ENCODE assay signal across 17 mouse cellular contexts in genomic region chr2:103910601-103911000, GRCm38 (mm10). TPM values are rescaled to one million over a fixed set of nuclear protein-coding genes. Genes with fewer than 3 reads are reported as not detected.
DNase-seq lines count a peak whose midpoint lies in the region; ATAC-seq lines count a peak whose summit lies in the region.
"Had no signal": no experiment of that assay in that cellular context is flagged by ENCODE, and none has a peak within 500 bp of the region (broad histone marks: within the 10 kb centered on the region; RNA-seq: fewer than 3 reads in every experiment).

No protein-coding gene starts in this region.

- DNase-seq in cerebellum, adult 9-10 months = peak; percentile 14
- no peak for DNase-seq in cerebellum, adult 11-12 months
- peak; percentile 16 to 22 for DNase-seq in cerebellum, postnatal 25 days
- peak; percentile 21 for DNase-seq in layer of hippocampus, adult 9-11 months
- no peak for DNase-seq in layer of hippocampus, postnatal 14 days (ENCODE audit: low spot score in 2 of 2)
- peak; percentile 31 for DNase-seq in brain, adult 2 months (ENCODE audit: low read depth, low spot score)
- DNase-seq: adrenal gland, adult 8-10 months; adrenal gland, postnatal 36 days; B cell, adult 2 months; cerebellum, adult 8-10 months; gastrocnemius, postnatal 10 days; heart, adult 18-20 months had no signal

- no peak for ATAC-seq in cerebellum, adult (ENCODE audit: insufficient number of reproducible peaks, low FRiP score, low TSS enrichment)
- ATAC-seq: CD4-positive, CD25-positive, alpha-beta regulatory T cell, adult 4 months; forebrain, embryonic 16.5 days; inflammation-experienced regulatory T-cells, adult 6 months; intestine, postnatal 0 days had no signal

RNA-seq across cellular contexts. Expression of gene Lmo2, which starts 47.2 kb away (rescaled TPM):
- 10 to 100 TPM; 19.8 to 25.5 TPM for total RNA-seq in layer of hippocampus, postnatal 14 days (2021)

Comparison
In these comparisons a context has a peak if more than half of its experiments do, and no peak if none do; other contexts are left out.
1. DNase-seq: peak in cerebellum, adult 9-10 months (single experiment), cerebellum, postnatal 25 days (2 of 2), layer of hippocampus, adult 9-11 months (single experiment) and brain, adult 2 months (single experiment); none in cerebellum, adult 11-12 months (single experiment) and layer of hippocampus, postnatal 14 days (0 of 2).